Comparison of ENCODE assay signal across 20 mouse cellular contexts in genomic region chrX:52932161-52932560, GRCm38 (mm10). TPM values are rescaled to one million over a fixed set of nuclear protein-coding genes. Genes with fewer than 3 reads are reported as not detected.
DNase-seq lines count a peak whose midpoint lies in the region; ATAC-seq and TF ChIP-seq lines count a peak whose summit lies in the region.
"Had no signal": no experiment of that assay in that cellular context is flagged by ENCODE, and none has a peak within 500 bp of the region (broad histone marks: within the 10 kb centered on the region; RNA-seq: fewer than 3 reads in every experiment).

No protein-coding gene starts in this region.

- no peaks in the 10 kb centered on the region for H3K4me1 ChIP-seq in liver, adult 2 months (ENCODE audit: control insufficient read depth, insufficient read depth, low read length)
- H3K4me1 ChIP-seq in liver, postnatal 0 days (ENCODE audit: insufficient read depth): no peaks in the 10 kb centered on the region
- no peaks in the 10 kb centered on the region for H3K4me1 ChIP-seq in liver, embryonic 11.5 days (replicated peaks; ENCODE audit: control insufficient read depth, insufficient read depth, low read length)
- H3K4me1 ChIP-seq: embryonic facial prominence, embryonic 10.5 days; embryonic facial prominence, embryonic 12.5 days; forebrain, embryonic 13.5 days; forebrain, embryonic 15.5 days had no signal

- ATAC-seq in liver, postnatal 0 days: peak; percentile 77
- ATAC-seq in liver, embryonic 11.5 days (replicated peaks; ENCODE audit: low FRiP score): no peak
- ATAC-seq: CD4-positive, CD25-positive, alpha-beta regulatory T cell, adult 4 months; forebrain, embryonic 13.5 days; forebrain, embryonic 15.5 days; forebrain, postnatal 0 days had no signal

- TF ChIP-seq CTCF in liver, adult 2 months (IDR thresholded peaks at IDR 0.05; ENCODE audit: low read depth, low read length): no peak
- no peak for TF ChIP-seq CTCF in liver, postnatal 0 days (IDR thresholded peaks at IDR 0.05; ENCODE audit: low read depth)

- no peaks in the 10 kb centered on the region for H3K36me3 ChIP-seq in liver, adult 2 months (ENCODE audit: control insufficient read depth, insufficient read depth, low read length)
- H3K36me3 ChIP-seq in liver, postnatal 0 days (replicated peaks; ENCODE audit: insufficient read depth, low read length): no peaks in the 10 kb centered on the region
- H3K36me3 ChIP-seq in liver, embryonic 11.5 days (ENCODE audit: control insufficient read depth, insufficient read depth, low read length): no peaks in the 10 kb centered on the region
- H3K36me3 ChIP-seq: embryonic facial prominence, embryonic 12.5 days; forebrain, embryonic 15.5 days had no signal

- no peak overlapping the region for H3K4me2 ChIP-seq in liver, postnatal 0 days (ENCODE audit: low read depth, low read length)
- H3K4me2 ChIP-seq in liver, embryonic 11.5 days: no peak overlapping the region
- H3K4me2 ChIP-seq: embryonic facial prominence, embryonic 12.5 days; forebrain, embryonic 13.5 days; forebrain, embryonic 15.5 days had no signal

- H3K9me3 ChIP-seq in liver, postnatal 0 days (ENCODE audit: low read length): no peaks in the 10 kb centered on the region
- no peaks in the 10 kb centered on the region for H3K9me3 ChIP-seq in liver, embryonic 11.5 days (ENCODE audit: control insufficient read depth, low read length)
- H3K9me3 ChIP-seq: embryonic facial prominence, embryonic 10.5 days; embryonic facial prominence, embryonic 12.5 days; forebrain, embryonic 13.5 days; forebrain, embryonic 15.5 days had no signal

- DNase-seq in liver, adult 2 months (ENCODE audit: extremely low read depth, low read depth, low spot score): peak; percentile 82
- no peak for DNase-seq in liver
- DNase-seq in liver, postnatal 0 days: no peak
- no peak for DNase-seq in liver, embryonic 11.5 days (ENCODE audit: low spot score)
- DNase-seq in left cerebral cortex, postnatal 10 days (ENCODE audit: extremely low spot score in 1 of 2, low spot score in 2 of 2): no peak
- DNase-seq: adrenal gland, adult 8-10 months; adrenal gland, postnatal 14 days; adrenal gland, postnatal 36 days; B cell, adult 2 months; cerebellum, adult 11-12 months; cerebellum, adult 2 months; cerebellum, adult 9-10 months; cerebellum, postnatal 10 days; cerebellum, postnatal 25 days; forebrain, postnatal 0 days had no signal

- WGBS in liver, adult 2 months: 35% methylated on average over 1 of the region's 1 CpGs
- WGBS in liver, postnatal 0 days (ENCODE audit: insufficient replicate concordance): 56% methylated on average over 1 of the region's 1 CpGs
- 82% methylated on average over 1 of the region's 1 CpGs for WGBS in liver, embryonic 11.5 days

- TF ChIP-seq EP300 in liver, postnatal 0 days (IDR thresholded peaks at IDR 0.05; ENCODE audit: low read depth): 0 out of 2 replicates have a peak, but pooled peaks have one; percentile 14

- no peak overlapping the region for H3K4me3 ChIP-seq in liver, adult 2 months (ENCODE audit: insufficient read depth, low read depth, low read length)
- no peak overlapping the region for H3K4me3 ChIP-seq in liver, postnatal 0 days (ENCODE audit: low read depth, low read length)
- H3K4me3 ChIP-seq in liver, embryonic 11.5 days (ENCODE audit: low read depth, low read length): no peak overlapping the region
- H3K4me3 ChIP-seq: embryonic facial prominence, embryonic 10.5 days; embryonic facial prominence, embryonic 12.5 days; forebrain, embryonic 13.5 days; forebrain, embryonic 15.5 days had no signal

- H3K9ac ChIP-seq in liver, adult 2 months (ENCODE audit: low read depth, low read length): no peak overlapping the region
- no peak overlapping the region for H3K9ac ChIP-seq in liver, postnatal 0 days (replicated peaks)
- no peak overlapping the region for H3K9ac ChIP-seq in liver, embryonic 11.5 days (ENCODE audit: low read depth, low read length)
- H3K9ac ChIP-seq: embryonic facial prominence, embryonic 12.5 days; forebrain, embryonic 13.5 days; forebrain, embryonic 15.5 days; forebrain, postnatal 0 days had no signal

- no peak overlapping the region for H3K27ac ChIP-seq in liver, adult 2 months (replicated peaks; ENCODE audit: insufficient read depth, low read depth, low read length)
- no peak overlapping the region for H3K27ac ChIP-seq in liver, postnatal 0 days (ENCODE audit: low read depth)
- H3K27ac ChIP-seq in liver, embryonic 11.5 days (ENCODE audit: low read depth, low read length): no peak overlapping the region
- H3K27ac ChIP-seq: embryonic facial prominence, embryonic 10.5 days; embryonic facial prominence, embryonic 12.5 days; forebrain, embryonic 13.5 days; forebrain, embryonic 15.5 days had no signal

- H3K27me3 ChIP-seq in liver, adult 2 months (ENCODE audit: control insufficient read depth, insufficient read depth, low read length): no peaks in the 10 kb centered on the region
- H3K27me3 ChIP-seq in liver, postnatal 0 days (ENCODE audit: insufficient read depth, low read length): no peaks in the 10 kb centered on the region
- H3K27me3 ChIP-seq in liver, embryonic 11.5 days (replicated peaks; ENCODE audit: control insufficient read depth, insufficient read depth, low read length): no peaks in the 10 kb centered on the region
- H3K27me3 ChIP-seq: embryonic facial prominence, embryonic 12.5 days; forebrain, embryonic 13.5 days; forebrain, embryonic 15.5 days had no signal

- intact Hi-C loops in left cerebral cortex, postnatal 10 days (cut with DNase I): no loop called here

- no peaks in the 10 kb centered on the region for H3K79me2 ChIP-seq in liver, adult 2 months (ENCODE audit: control insufficient read depth, insufficient read depth, low read length)

- no peak for TF ChIP-seq POLR2A in liver, adult 2 months (IDR thresholded peaks at IDR 0.05; ENCODE audit: extremely low read depth, insufficient read depth, low read length)

RNA-seq across cellular contexts. Expression of gene Phf6, which starts 20.1 kb away (rescaled TPM):
- total RNA-seq in liver, adult 2 months (2014; rRNA removed): 4.5 and 5.7 TPM in 2 replicates
- 0.80 and 0.90 TPM in 2 replicates for polyA plus RNA-seq in liver, adult 2 months (2012; rRNA removed)
- 3.7 and 4.2 TPM in 2 replicates for polyA plus RNA-seq in liver, postnatal 0 days (2015; fragmentation: Nextera tagmentation; extraction: Ambion mirVana)
- 29.7 and 35.0 TPM in 2 replicates for polyA plus RNA-seq in liver, embryonic 11.5 days (2014; fragmentation: Nextera tagmentation; extraction: Ambion mirVana)
- 10 to 100 TPM; 21.0 to 21.5 TPM for total RNA-seq in left cerebral cortex, postnatal 10 days (2021)

RNA-seq across cellular contexts. Expression of gene Hprt, which starts 55.8 kb away (rescaled TPM):
- total RNA-seq in liver, adult 2 months (2014; rRNA removed): 50.3 and 56.2 TPM in 2 replicates
- 11.9 and 16.7 TPM in 2 replicates for polyA plus RNA-seq in liver, adult 2 months (2012; rRNA removed)
- 198 and 204 TPM in 2 replicates for polyA plus RNA-seq in liver, postnatal 0 days (2015; fragmentation: Nextera tagmentation; extraction: Ambion mirVana)
- 300 and 324 TPM in 2 replicates for polyA plus RNA-seq in liver, embryonic 11.5 days (2014; fragmentation: Nextera tagmentation; extraction: Ambion mirVana)
- total RNA-seq in left cerebral cortex, postnatal 10 days (2021): 100 to 1,000 TPM; 135 to 160 TPM

Comparison
In these comparisons a context has a peak if more than half of its experiments do, and no peak if none do; other contexts are left out.
1. RNA of gene Hprt, which starts 55.8 kb away (polyA plus RNA-seq): 300 to 324 TPM in liver, embryonic 11.5 days and 198 to 204 TPM in liver, postnatal 0 days; 11.9 to 16.7 TPM in liver, adult 2 months; every median in the first group is over 10 times any median in the second.